Mouse (Mus musculus) G1E (cell line): Measurements from ENCODE around the gene Cavin2. TPM values are rescaled to one million over a fixed set of nuclear protein-coding genes. Genes with fewer than 3 reads are reported as not detected.

Source experiments
- ATAC-seq: 2 replicates; pipeline ENCODE4 v1.8.0; 2016; ENCODE audit warnings: mild to moderate bottlenecking; ENCODE audit not compliant: insufficient number of reproducible peaks, poor library complexity, low FRiP score, severe bottlenecking; ENCODE audit errors: extremely low read depth
- DNase-seq: peaks from one replicate; pipeline ENCODE4 v3.0.0; 2012; ENCODE audit warnings: low spot score
- H3K27me3 ChIP-seq: 2 replicates; pipeline ENCODE4 v1.6.1; 2012; ENCODE audit warnings: mild to moderate bottlenecking, low read length, inconsistent platforms; ENCODE audit not compliant: insufficient read depth
- H3K36me3 ChIP-seq: replicated peaks from 2 replicates; pipeline ENCODE3; 2012; ENCODE audit warnings: mild to moderate bottlenecking, inconsistent platforms
- H3K4me1 ChIP-seq: 2 replicates; pipeline ENCODE4 v1.6.1; 2012; ENCODE audit warnings: low read depth, low read length, inconsistent platforms, mixed read lengths; ENCODE audit not compliant: insufficient read depth
- H3K4me3 ChIP-seq: 2 replicates; pipeline ENCODE4 v1.5.1; 2012; ENCODE audit warnings: low read depth, mild to moderate bottlenecking, inconsistent platforms, low read length, moderate library complexity, mixed read lengths
- H3K9me3 ChIP-seq: replicated peaks from 2 replicates; pipeline ENCODE4 v1.6.1; 2012; ENCODE audit warnings: inconsistent platforms
- CTCF ChIP-seq: IDR thresholded peaks from 2 replicates; pipeline ENCODE4 v1.5.1; 2012; ENCODE audit warnings: low read depth, low read length, inconsistent platforms, mixed read lengths
- GATA1 ChIP-seq: IDR thresholded peaks from 2 replicates; pipeline ENCODE4 v1.6.1; 2012; ENCODE audit warnings: borderline replicate concordance, low read length, inconsistent platforms, mixed read lengths
- GATA2 ChIP-seq: IDR thresholded peaks from 2 replicates; pipeline ENCODE4 v1.6.1; 2012; ENCODE audit warnings: low read depth, low read length, inconsistent platforms, borderline replicate concordance
- POLR2AphosphoS5 ChIP-seq: IDR thresholded peaks from 2 replicates; pipeline ENCODE4 v1.6.1; 2012; ENCODE audit warnings: low read depth, low read length, inconsistent platforms; ENCODE audit not compliant: insufficient replicate concordance
- TAL1 ChIP-seq: conservative IDR thresholded peaks from 2 replicates; pipeline ENCODE4 v1.6.1; 2012; ENCODE audit warnings: low read depth, low read length, inconsistent platforms, mixed read lengths
- polyA plus RNA-seq: library from polyadenylated mRNA; stranded (reverse); fragments of >175 nt; gene quantifications from 2 replicates; pipeline ENCODE4 v1.2.3, GENCODE M21; 2012
- total RNA-seq, 2 experiments: library from RNA; stranded (forward) in 1 of 2; stranded (reverse) in 1 of 2; fragments of 200-1000 nt in 1 of 2; fragments of >200 nt in 1 of 2; fragmentation: Nextera tagmentation in 1 of 2; gene quantifications; 2 replicates each; pipeline ENCODE4 v1.2.3; 2014 to 2017

Cavin2 gene
- total and polyA plus RNA-seq, 3 experiments = 0.16 TPM; not detected in 2

- Histone ChIP-seq H3K27me3 (no peaks in the 10 kb centered on the region; the same call in 1 of the 2 replicates), H3K4me1 (no peaks in the 10 kb centered on the region), H3K36me3 (no peaks in the 10 kb centered on the region), H3K9me3 (no peaks in the 10 kb centered on the region), H3K4me3 (no peak overlapping the region)
- ATAC-seq (no peak), DNase-seq (no peak)
- TF ChIP-seq TAL1 (no peak), POLR2AphosphoS5 (no peak), GATA2 (no peak), GATA1 (no peak), CTCF (no peak)
These were observed 23.7 kb upstream of the Cavin2 start for GRCm38 (mm10) chr1:51265118-51265800.

- DNase-seq = no peak
- no peaks in the 10 kb centered on the region for H3K36me3 ChIP-seq
- no peaks in the 10 kb centered on the region for H3K4me1 ChIP-seq
- no peaks in the 10 kb centered on the region; the same call in 1 of the 2 replicates for H3K27me3 ChIP-seq
- no peaks in the 10 kb centered on the region for H3K9me3 ChIP-seq
- no peak for TF ChIP-seq GATA1
- no peak overlapping the region for H3K4me3 ChIP-seq
- no peak for ATAC-seq
These were observed 23.0 kb upstream of the Cavin2 start for GRCm38 (mm10) chr1:51265926-51266325.

DNA sequence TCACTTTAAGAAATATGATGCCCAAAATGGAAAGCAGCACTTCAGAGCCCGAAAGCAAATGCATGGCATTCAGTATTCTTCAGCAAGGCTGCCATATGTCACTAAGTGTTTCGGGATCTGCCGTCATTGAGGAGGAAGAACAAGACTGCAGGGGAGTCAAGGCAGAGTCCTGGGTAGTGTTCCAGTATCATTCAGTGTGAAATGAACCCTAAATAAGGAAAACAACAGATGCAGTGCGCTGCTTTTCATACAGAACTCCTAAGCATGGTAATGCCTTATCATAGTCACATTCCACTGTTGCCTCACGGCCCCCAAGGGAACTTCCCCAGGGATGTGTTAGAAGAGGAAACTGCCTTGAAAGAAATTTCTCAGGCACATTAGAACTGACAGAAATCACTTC is 21.8 kb upstream of the Cavin2 start:
- Histone ChIP-seq H3K4me3 (no peak overlapping the region), H3K9me3 (no peaks in the 10 kb centered on the region), H3K36me3 (no peaks in the 10 kb centered on the region), H3K4me1 (no peaks in the 10 kb centered on the region), H3K27me3 (no peaks in the 10 kb centered on the region; the same call in 1 of the 2 replicates)
- TF ChIP-seq CTCF = no peak
- TF ChIP-seq TAL1 = no peak
- no peak for TF ChIP-seq GATA2
- TF ChIP-seq POLR2AphosphoS5 = no peak
- no peak for TF ChIP-seq GATA1
- ATAC-seq = no peak
- DNase-seq = no peak

GRCm38 (mm10) chr1:51268225-51268624 is 20.7 kb upstream of the Cavin2 start:
- TF ChIP-seq GATA1 (no peak), TAL1 (no peak), CTCF (no peak), POLR2AphosphoS5 (no peak), GATA2 (no peak)
- no peak overlapping the region for H3K4me3 ChIP-seq
- DNase-seq (no peak), ATAC-seq (no peak)
- H3K27me3 ChIP-seq = no peaks in the 10 kb centered on the region; the same call in 1 of the 2 replicates
- no peaks in the 10 kb centered on the region for H3K9me3 ChIP-seq
- H3K36me3 ChIP-seq = no peaks in the 10 kb centered on the region
- no peaks in the 10 kb centered on the region for H3K4me1 ChIP-seq

- no peak for ATAC-seq
- no peak for DNase-seq
- no peaks in the 10 kb centered on the region for H3K36me3 ChIP-seq
- H3K4me3 ChIP-seq = no peak overlapping the region
- no peaks in the 10 kb centered on the region for H3K4me1 ChIP-seq
- TF ChIP-seq GATA1 = no peak
- TF ChIP-seq TAL1 = no peak
- TF ChIP-seq CTCF = no peak
- no peak for TF ChIP-seq GATA2
- TF ChIP-seq POLR2AphosphoS5 = no peak
- H3K9me3 ChIP-seq = no peaks in the 10 kb centered on the region
- H3K27me3 ChIP-seq = no peaks in the 10 kb centered on the region; the same call in 1 of the 2 replicates
These were observed 18.6 kb upstream of the Cavin2 start for GRCm38 (mm10) chr1:51270196-51270935.

- H3K4me3 ChIP-seq = no peak overlapping the region
- H3K9me3 ChIP-seq = no peaks in the 10 kb centered on the region
- no peaks in the 10 kb centered on the region for H3K36me3 ChIP-seq
- TF ChIP-seq POLR2AphosphoS5 (no peak), TAL1 (no peak), GATA1 (no peak), GATA2 (no peak), CTCF (no peak)
- no peaks in the 10 kb centered on the region; the same call in 1 of the 2 replicates for H3K27me3 ChIP-seq
- DNase-seq (no peak), ATAC-seq (no peak)
- H3K4me1 ChIP-seq = no peaks in the 10 kb centered on the region
These were observed 17.1 kb upstream of the Cavin2 start for GRCm38 (mm10) chr1:51271845-51272244.
